Mouse (Mus musculus): Measurements from ENCODE around the gene Enox1.

DNA sequence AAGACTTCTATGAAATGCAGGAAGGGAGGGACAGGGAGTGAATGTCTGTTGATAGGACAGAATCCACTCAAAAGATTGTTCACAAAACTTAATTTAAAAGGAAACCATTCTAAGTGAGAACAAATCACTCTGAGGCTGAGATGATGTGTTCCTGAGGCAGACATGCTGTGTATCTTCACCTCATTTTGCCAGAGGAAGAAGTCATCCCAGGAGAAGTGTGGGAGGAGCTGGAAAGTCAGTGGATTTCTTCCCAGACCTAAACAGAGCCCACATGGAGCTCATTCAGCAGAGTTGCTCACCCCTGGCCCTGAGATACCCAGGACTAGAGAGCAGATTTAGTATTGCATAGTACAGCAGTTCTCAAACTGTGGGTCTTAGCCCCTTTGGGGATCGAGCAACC lies 444.2 kb downstream of the Enox1 start:
- TF ChIP-seq POLR2A (IDR thresholded peaks at IDR 0.05; ENCODE audit: low read depth, low read length) (no peak), MXI1 (IDR thresholded peaks at IDR 0.05; ENCODE audit: low read depth, low read length) (no peak), EP300 (IDR thresholded peaks at IDR 0.05; ENCODE audit: low read length) (no peak), CHD2 (IDR thresholded peaks at IDR 0.05; ENCODE audit: low read length) (no peak), UBTF (IDR thresholded peaks at IDR 0.05; ENCODE audit: low read depth, low read length) (no peak), CTCF (conservative IDR thresholded peaks at IDR 0.05 in 1 of 2, IDR thresholded peaks at IDR 0.05 in 1 of 2; ENCODE audit: low read depth in 2 of 2, low read length in 2 of 2) (no peak), ZKSCAN1 (IDR thresholded peaks at IDR 0.05; ENCODE audit: borderline replicate concordance, low read depth, low read length) (no peak), ELF1 (IDR thresholded peaks at IDR 0.05; ENCODE audit: low read depth, low read length) (no peak), NELFE (IDR thresholded peaks at IDR 0.05; ENCODE audit: low read depth, low read length) (no peak), RCOR1 (conservative IDR thresholded peaks at IDR 0.05; ENCODE audit: low read depth, low read length) (no peak), TCF12 (IDR thresholded peaks at IDR 0.05; ENCODE audit: low read depth, low read length) (no peak), MEF2A (IDR thresholded peaks at IDR 0.05; ENCODE audit: borderline replicate concordance, low read depth, low read length) (no peak)
